Mouse (Mus musculus): Measurements from ENCODE around the gene Zfp81. TPM values are rescaled to one million over a fixed set of nuclear protein-coding genes. Genes with fewer than 3 reads are reported as not detected.
A peak's percentile ranks its signal among the peaks of the same experiment; 100 is the strongest.
"Not testable (repeated sequence)": the region's sequence is repeated elsewhere in the genome, so short reads cannot be mapped to it uniquely, and the experiment has no call there.

Gene Zfp81
- polyA plus RNA-seq (2014; fragmentation: Nextera tagmentation; extraction: Ambion mirVana), result 19.3 and 22.9 TPM in 2 replicates

GRCm38 (mm10) chr17:33358411-33359384 lies at the start of gene Zfp81:
TSS of gene Zfp81 (minus strand) at chr17:33358878.
- ATAC-seq (ENCODE audit: low read depth), result peak; percentile 100

GRCm38 (mm10) chr17:33394182-33395034 lies 35.7 kb upstream of the Zfp81 start, which contains the start of gene Zfp101:
TSS of gene Zfp101 (minus strand) at chr17:33394641.
- peaks cover 9% of the 10 kb centered on the region; the same call in 1 of the 2 replicates for H3K4me1 ChIP-seq (ENCODE audit: control insufficient read depth, insufficient read depth, low read length)
- H3K4me2 ChIP-seq (ENCODE audit: low read depth, low read length), result peak within 1 kb of the TSS; percentile 70
- WGBS, result under 1% methylated on average over 44 of the region's 44 CpGs
- peak within 1 kb of the TSS; percentile 82 for H3K4me3 ChIP-seq (ENCODE audit: low read depth, low read length)
- H3K27ac ChIP-seq (ENCODE audit: low read depth, low read length), result peak within 1 kb of the TSS; percentile 63
- H3K9me3 ChIP-seq (ENCODE audit: control insufficient read depth, low read length), result no peaks in the 10 kb centered on the region
- H3K36me3 ChIP-seq (ENCODE audit: control insufficient read depth, insufficient read depth, low read length), result no peaks in the 10 kb centered on the region
- H3K27me3 ChIP-seq (ENCODE audit: control insufficient read depth, insufficient read depth, low read length), result no peaks in the 10 kb centered on the region
- ATAC-seq (ENCODE audit: low read depth), result peak; percentile 99
- peak within 1 kb of the TSS; percentile 26 for H3K9ac ChIP-seq (replicated peaks; ENCODE audit: low read depth, low read length)

More at GRCm38 (mm10) chr17:33358411-33359384, at the start of gene Zfp81:
- H3K4me3 ChIP-seq (ENCODE audit: low read depth, low read length), result peak within 1 kb of the TSS; percentile 91
- no peaks in the 10 kb centered on the region for H3K27me3 ChIP-seq (ENCODE audit: control insufficient read depth, insufficient read depth, low read length)
- H3K27ac ChIP-seq (ENCODE audit: low read depth, low read length), result peak within 1 kb of the TSS; percentile 87
- H3K4me2 ChIP-seq (ENCODE audit: low read depth, low read length), result peak within 1 kb of the TSS; percentile 84
- H3K4me1 ChIP-seq (ENCODE audit: control insufficient read depth, insufficient read depth, low read length), result peaks cover 9% of the 10 kb centered on the region; the same call in 1 of the 2 replicates
- H3K36me3 ChIP-seq (ENCODE audit: control insufficient read depth, insufficient read depth, low read length), result no peaks in the 10 kb centered on the region
- 4% methylated on average over 47 of the region's 47 CpGs for WGBS
- H3K9me3 ChIP-seq (ENCODE audit: control insufficient read depth, low read length), result no peaks in the 10 kb centered on the region
- H3K9ac ChIP-seq (replicated peaks; ENCODE audit: low read depth, low read length), result peak within 1 kb of the TSS; percentile 86

- 98% methylated on average over 5 of the region's 5 CpGs for WGBS
These were observed 33.6 kb upstream of the Zfp81 start for GRCm38 (mm10) chr17:33392271-33392670.

GRCm38 (mm10) chr17:33385705-33386104 lies 27.0 kb upstream of the Zfp81 start:
- ATAC-seq (ENCODE audit: low read depth), result no peak
- Histone ChIP-seq H3K4me3 (ENCODE audit: low read depth, low read length) (no peak overlapping the region), H3K27me3 (ENCODE audit: control insufficient read depth, insufficient read depth, low read length) (no peaks in the 10 kb centered on the region), H3K36me3 (ENCODE audit: control insufficient read depth, insufficient read depth, low read length) (peaks cover 16% of the 10 kb centered on the region), H3K27ac (ENCODE audit: low read depth, low read length) (no peak overlapping the region), H3K9ac (replicated peaks; ENCODE audit: low read depth, low read length) (no peak overlapping the region), H3K4me1 (ENCODE audit: control insufficient read depth, insufficient read depth, low read length) (no peaks in the 10 kb centered on the region), H3K9me3 (ENCODE audit: control insufficient read depth, low read length) (no peaks in the 10 kb centered on the region), H3K4me2 (ENCODE audit: low read depth, low read length) (no peak overlapping the region)

More at GRCm38 (mm10) chr17:33392271-33392670, 33.6 kb upstream of the Zfp81 start:
- no peak overlapping the region for H3K27ac ChIP-seq (ENCODE audit: low read depth, low read length)
- H3K36me3 ChIP-seq (ENCODE audit: control insufficient read depth, insufficient read depth, low read length), result no peaks in the 10 kb centered on the region
- no peak overlapping the region for H3K4me3 ChIP-seq (ENCODE audit: low read depth, low read length)
- H3K4me2 ChIP-seq (ENCODE audit: low read depth, low read length), result no peak overlapping the region
- H3K9me3 ChIP-seq (ENCODE audit: control insufficient read depth, low read length), result no peaks in the 10 kb centered on the region
- no peak overlapping the region for H3K9ac ChIP-seq (replicated peaks; ENCODE audit: low read depth, low read length)
- ATAC-seq (ENCODE audit: low read depth), result no peak
- H3K4me1 ChIP-seq (ENCODE audit: control insufficient read depth, insufficient read depth, low read length), result peaks cover 9% of the 10 kb centered on the region; the same call in 1 of the 2 replicates
- H3K27me3 ChIP-seq (ENCODE audit: control insufficient read depth, insufficient read depth, low read length), result no peaks in the 10 kb centered on the region

- Histone ChIP-seq H3K36me3 (ENCODE audit: control insufficient read depth, insufficient read depth, low read length) (no peaks in the 10 kb centered on the region), H3K9ac (replicated peaks; ENCODE audit: low read depth, low read length) (no peak overlapping the region), H3K9me3 (ENCODE audit: control insufficient read depth, low read length) (no peaks in the 10 kb centered on the region), H3K27ac (ENCODE audit: low read depth, low read length) (no peak overlapping the region), H3K4me2 (ENCODE audit: low read depth, low read length) (no peak overlapping the region), H3K4me1 (ENCODE audit: control insufficient read depth, insufficient read depth, low read length) (no peaks in the 10 kb centered on the region), H3K27me3 (ENCODE audit: control insufficient read depth, insufficient read depth, low read length) (no peaks in the 10 kb centered on the region), H3K4me3 (ENCODE audit: low read depth, low read length) (no peak overlapping the region)
- ATAC-seq (ENCODE audit: low read depth), result no peak
- WGBS, result 88% methylated on average over 3 of the region's 3 CpGs
These were observed 14.1 kb upstream of the Zfp81 start for GRCm38 (mm10) chr17:33372795-33373194.

- H3K4me2 ChIP-seq (ENCODE audit: low read depth, low read length), result no peak overlapping the region
- ATAC-seq (ENCODE audit: low read depth), result no peak
These were observed 5.7 kb downstream of the Zfp81 start for GRCm38 (mm10) chr17:33352981-33353380.

GRCm38 (mm10) chr17:33289876-33290149 lies 68.9 kb downstream of the Zfp81 start:
- H3K4me1 ChIP-seq (ENCODE audit: control insufficient read depth, insufficient read depth, low read length); H3K9me3 ChIP-seq (ENCODE audit: control insufficient read depth, low read length); H3K9ac ChIP-seq (replicated peaks; ENCODE audit: low read depth, low read length); H3K4me3 ChIP-seq (ENCODE audit: low read depth, low read length); H3K36me3 ChIP-seq (ENCODE audit: control insufficient read depth, insufficient read depth, low read length); H3K27ac ChIP-seq (ENCODE audit: low read depth, low read length); H3K27me3 ChIP-seq (ENCODE audit: control insufficient read depth, insufficient read depth, low read length); H3K4me2 ChIP-seq (ENCODE audit: low read depth, low read length): not testable (repeated sequence)
- WGBS, result no CpG with 5 or more reads among the region's 9 CpGs
- peak; percentile 61 for ATAC-seq (ENCODE audit: low read depth)

More at GRCm38 (mm10) chr17:33352981-33353380, 5.7 kb downstream of the Zfp81 start:
- peaks cover 9% of the 10 kb centered on the region; the same call in 1 of the 2 replicates for H3K4me1 ChIP-seq (ENCODE audit: control insufficient read depth, insufficient read depth, low read length)
- H3K9ac ChIP-seq (replicated peaks; ENCODE audit: low read depth, low read length), result no peak overlapping the region
- no peaks in the 10 kb centered on the region; the same call in 1 of the 2 replicates for H3K9me3 ChIP-seq (ENCODE audit: control insufficient read depth, low read length)
- no peak overlapping the region for H3K4me3 ChIP-seq (ENCODE audit: low read depth, low read length)
- no peaks in the 10 kb centered on the region for H3K36me3 ChIP-seq (ENCODE audit: control insufficient read depth, insufficient read depth, low read length)
- H3K27ac ChIP-seq (ENCODE audit: low read depth, low read length), result no peak overlapping the region
- 100% methylated on average over 1 of the region's 1 CpGs for WGBS
- H3K27me3 ChIP-seq (ENCODE audit: control insufficient read depth, insufficient read depth, low read length), result no peaks in the 10 kb centered on the region

- not testable (repeated sequence) for H3K4me1 ChIP-seq (ENCODE audit: control insufficient read depth, insufficient read depth, low read length); H3K9me3 ChIP-seq (ENCODE audit: control insufficient read depth, low read length); H3K4me2 ChIP-seq (ENCODE audit: low read depth, low read length); H3K27me3 ChIP-seq (ENCODE audit: control insufficient read depth, insufficient read depth, low read length); H3K4me3 ChIP-seq (ENCODE audit: low read depth, low read length); H3K27ac ChIP-seq (ENCODE audit: low read depth, low read length); H3K36me3 ChIP-seq (ENCODE audit: control insufficient read depth, insufficient read depth, low read length); H3K9ac ChIP-seq (replicated peaks; ENCODE audit: low read depth, low read length)
- no CpG with 5 or more reads among the region's 25 CpGs for WGBS
- ATAC-seq (ENCODE audit: low read depth), result peak; percentile 100
These were observed 69.4 kb downstream of the Zfp81 start, which contains the start of gene Zfp955b for GRCm38 (mm10) chr17:33289039-33289875. TSS of gene Zfp955b (plus strand) at chr17:33289544.

Measured in neural tube, embryonic 14.5 days (tissue).